Mouse (Mus musculus) stomach, embryonic 15.5 days (tissue): Measurements from ENCODE around the gene Gm648. TPM values are rescaled to one million over a fixed set of nuclear protein-coding genes. Genes with fewer than 3 reads are reported as not detected.

Experiments used
- microRNA-seq: library from miRNA; unstranded; fragments of <30 nt; microRNA quantifications from one replicate; pipeline ENCODE4, GENCODE M21; 2016
- polyA plus RNA-seq: library from polyadenylated mRNA; unstranded; fragments of >200 nt; fragmentation: Nextera tagmentation; extraction: Ambion mirVana; gene quantifications from 2 replicates; pipeline ENCODE4 v1.2.1, GENCODE M21; 2015

The Gm648 gene
- polyA plus RNA-seq, 1 experiment from 2014 or later: not detected

Small RNAs within 50 kb of the gene (microRNA-seq; reads per million reads assigned to microRNA genes)
- gene Mir5116: not detected

Other genes with a start within 250 kb of the Gm648 start
- gene Zfp449, start 203.2 kb downstream of the Gm648 start, polyA plus RNA-seq: 7.5 and 9.8 TPM in 2 replicates
- 5.7 and 6.1 TPM in 2 replicates for gene Smim10l2a, start 175.0 kb downstream of the Gm648 start, polyA plus RNA-seq
- gene Gm2174, start 101.6 kb downstream of the Gm648 start, polyA plus RNA-seq: 1.2 and 4.2 TPM in 2 replicates
- 25.3 and 25.5 TPM in 2 replicates for gene Ints6l, start 94.7 kb downstream of the Gm648 start, polyA plus RNA-seq
- not detected in 2 replicates for gene Gm10477, start 24.9 kb downstream of the Gm648 start, polyA plus RNA-seq
- 21.2 and 24.8 TPM in 2 replicates for gene Mmgt1, start 48.5 kb upstream of the Gm648 start, polyA plus RNA-seq
- gene Slc9a6, start 60.2 kb upstream of the Gm648 start, polyA plus RNA-seq: 12.0 and 13.5 TPM in 2 replicates
- gene Fhl1, start 182.2 kb upstream of the Gm648 start, polyA plus RNA-seq: 69.8 and 72.3 TPM in 2 replicates